Mouse (Mus musculus): ENCODE results near the gene Epas1.

GRCm38 (mm10) chr17:86757621-86758020, 4.1 kb downstream of the Epas1 start:
- TF ChIP-seq EP300 (IDR thresholded peaks at IDR 0.05; ENCODE audit: low read depth), result no peak
- no peak for TF ChIP-seq CTCF (IDR thresholded peaks at IDR 0.05; ENCODE audit: low read depth)

Measured in liver, embryonic 14.5 days (tissue).